Mouse (Mus musculus): ENCODE measurements at regions not wholly inside any gene's neighbourhood (a gene's known extent, or its start where the extent isn't known, plus 50 kb on each side); places are given as distances from the start of the nearest gene placed in this dataset.
"Not testable (repeated sequence)": the region's sequence is repeated elsewhere in the genome, so short reads cannot be mapped to it uniquely, and the experiment has no call there.

DNA sequence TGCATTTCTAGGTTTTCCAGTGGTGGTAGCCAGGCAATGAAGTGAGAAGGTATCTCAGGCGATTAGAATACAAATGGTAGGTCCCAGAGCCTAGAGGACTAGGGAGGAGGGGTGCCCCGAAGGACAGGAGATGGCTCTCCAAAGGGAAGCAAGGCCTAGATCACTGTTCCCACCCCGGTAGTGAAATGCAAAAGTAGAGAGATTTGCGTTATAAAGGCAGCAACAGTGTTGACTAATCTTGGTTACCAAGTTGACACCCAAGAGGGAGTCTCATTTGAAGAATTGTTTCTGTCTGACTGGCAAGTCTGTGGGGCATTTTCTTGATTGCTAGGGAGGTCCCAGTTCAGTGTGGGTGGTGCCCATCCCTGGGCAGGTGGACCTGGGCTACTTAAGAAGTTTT, 278.8 kb downstream of the Diras2 start:
- ATAC-seq (ENCODE audit: insufficient number of reproducible peaks, low FRiP score, low TSS enrichment, low read depth): no peak
- H3K4me3 ChIP-seq (replicated peaks): no peak overlapping the region
- H3K4me2 ChIP-seq (replicated peaks): no peak overlapping the region
- 0 out of 2 replicates have a peak, but pooled peaks cover 5% of the 10 kb centered on the region for H3K4me1 ChIP-seq
- H3K9ac ChIP-seq: no peak overlapping the region
- WGBS: 57% methylated on average over 4 of the region's 4 CpGs
- no peak overlapping the region for H3K27ac ChIP-seq (replicated peaks)
- no peaks in the 10 kb centered on the region for H3K9me3 ChIP-seq (replicated peaks)
- no peaks in the 10 kb centered on the region for H3K36me3 ChIP-seq
- H3K27me3 ChIP-seq: no peaks in the 10 kb centered on the region; the same call in 1 of the 2 replicates

DNA sequence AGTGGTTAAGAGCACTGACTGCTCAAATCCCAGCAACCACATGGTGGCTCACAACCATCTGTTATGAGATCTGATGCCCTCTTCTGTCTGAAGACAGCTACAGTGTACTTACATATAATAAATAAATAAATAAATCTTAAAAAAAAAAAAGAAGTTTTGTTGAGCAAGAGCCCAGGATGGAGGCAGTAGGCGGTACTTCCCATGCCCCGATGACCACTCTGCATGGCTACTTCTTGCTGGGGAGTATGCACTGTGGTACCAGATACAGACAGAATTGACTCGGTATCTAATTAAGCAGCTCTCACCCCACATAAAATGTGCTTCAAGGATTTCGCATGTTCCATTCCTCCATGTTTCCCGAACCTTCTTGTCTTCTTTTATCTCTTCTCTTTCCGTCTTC, 278.4 kb downstream of the Diras2 start:
- H3K4me3 ChIP-seq (replicated peaks); H3K9me3 ChIP-seq (replicated peaks); H3K27ac ChIP-seq (replicated peaks); H3K9ac ChIP-seq; H3K4me2 ChIP-seq (replicated peaks); H3K27me3 ChIP-seq; H3K4me1 ChIP-seq; H3K36me3 ChIP-seq; ATAC-seq (ENCODE audit: insufficient number of reproducible peaks, low FRiP score, low TSS enrichment, low read depth): not testable (repeated sequence)
- WGBS: 36% methylated on average over 6 of the region's 6 CpGs

- ATAC-seq (ENCODE audit: insufficient number of reproducible peaks, low FRiP score, low TSS enrichment, low read depth): no peak
- H3K4me2 ChIP-seq (replicated peaks): no peak overlapping the region
- H3K27ac ChIP-seq (replicated peaks): no peak overlapping the region
- H3K9me3 ChIP-seq (replicated peaks): no peaks in the 10 kb centered on the region
- H3K27me3 ChIP-seq: no peaks in the 10 kb centered on the region; the same call in 1 of the 2 replicates
- no peak overlapping the region for H3K4me3 ChIP-seq (replicated peaks)
- WGBS: 27% methylated on average over 8 of the region's 8 CpGs
- H3K4me1 ChIP-seq: 0 out of 2 replicates have a peak, but pooled peaks cover 5% of the 10 kb centered on the region
- H3K36me3 ChIP-seq: no peaks in the 10 kb centered on the region
- H3K9ac ChIP-seq: no peak overlapping the region
Measured at GRCm38 (mm10) chr13:52253138-52253537, 277.9 kb downstream of the Diras2 start.

GRCm38 (mm10) chr13:52254185-52254584, 276.9 kb downstream of the Diras2 start:
- no peak overlapping the region for H3K4me3 ChIP-seq (replicated peaks)
- ATAC-seq (ENCODE audit: insufficient number of reproducible peaks, low FRiP score, low TSS enrichment, low read depth): no peak
- H3K4me2 ChIP-seq (replicated peaks): no peak overlapping the region
- 14% methylated on average over 9 of the region's 9 CpGs for WGBS
- no peak overlapping the region for H3K27ac ChIP-seq (replicated peaks)
- H3K36me3 ChIP-seq: no peaks in the 10 kb centered on the region
- no peaks in the 10 kb centered on the region for H3K27me3 ChIP-seq
- H3K9ac ChIP-seq: no peak overlapping the region
- no peaks in the 10 kb centered on the region for H3K9me3 ChIP-seq (replicated peaks)
- H3K4me1 ChIP-seq: 0 out of 2 replicates have a peak, but pooled peaks cover 5% of the 10 kb centered on the region

DNA sequence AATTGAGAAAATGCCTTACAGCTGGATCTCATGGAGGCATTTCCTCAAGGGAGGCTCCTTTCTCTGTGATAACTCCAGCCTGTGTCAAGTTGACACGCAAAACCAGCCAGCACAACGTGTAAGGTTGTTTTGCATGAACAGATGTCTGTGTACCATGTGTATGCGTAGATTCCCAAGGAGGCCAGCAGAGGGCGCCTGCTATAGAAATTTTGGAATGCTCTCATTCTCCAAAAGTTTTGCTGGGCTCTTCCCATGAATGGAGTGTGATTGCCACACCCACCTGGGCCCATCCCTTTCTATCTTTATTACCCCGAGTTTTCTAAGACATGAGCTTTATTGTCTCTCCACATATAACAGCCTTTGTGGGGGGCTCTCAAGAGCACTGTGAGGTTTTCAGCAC, 275.4 kb downstream of the Diras2 start:
- H3K9ac ChIP-seq: no peak overlapping the region
- WGBS: 61% methylated on average over 5 of the region's 5 CpGs

DNA sequence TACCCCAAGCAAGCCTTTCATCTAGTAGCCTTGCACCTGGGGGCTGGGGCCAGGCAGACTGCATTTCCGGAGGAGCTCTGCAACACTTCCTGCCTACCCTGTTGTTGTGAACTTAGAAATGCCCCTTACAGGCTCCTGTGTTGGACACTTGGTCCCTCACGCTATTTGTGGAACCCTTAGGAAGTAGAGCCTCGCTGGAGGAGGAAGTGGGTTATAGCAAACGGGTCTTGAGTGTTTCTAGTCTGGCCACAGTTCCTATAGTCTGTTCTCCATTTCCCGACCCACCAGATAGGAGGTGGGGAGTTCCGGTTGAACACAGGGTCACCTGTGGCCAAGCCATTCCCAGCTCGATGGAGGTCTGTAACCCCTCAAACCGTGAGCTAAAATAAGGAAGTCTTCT, 272.7 kb downstream of the Diras2 start:
- Histone ChIP-seq H3K9ac (no peak overlapping the region), H3K27ac (replicated peaks) (no peak overlapping the region), H3K27me3 (no peaks in the 10 kb centered on the region), H3K4me1 (no peaks in the 10 kb centered on the region), H3K4me2 (replicated peaks) (no peak overlapping the region), H3K36me3 (no peaks in the 10 kb centered on the region), H3K9me3 (replicated peaks) (no peaks in the 10 kb centered on the region), H3K4me3 (replicated peaks) (no peak overlapping the region)
- ATAC-seq (ENCODE audit: insufficient number of reproducible peaks, low FRiP score, low TSS enrichment, low read depth): no peak
- 76% methylated on average over 8 of the region's 8 CpGs for WGBS

More for the DNA sequence above, 275.4 kb downstream of the Diras2 start:
- Histone ChIP-seq H3K4me3 (replicated peaks) (no peak overlapping the region), H3K27ac (replicated peaks) (no peak overlapping the region), H3K27me3 (no peaks in the 10 kb centered on the region), H3K9me3 (replicated peaks) (no peaks in the 10 kb centered on the region), H3K36me3 (no peaks in the 10 kb centered on the region), H3K4me1 (0 out of 2 replicates have a peak, but pooled peaks cover 5% of the 10 kb centered on the region), H3K4me2 (replicated peaks) (no peak overlapping the region)
- no peak for ATAC-seq (ENCODE audit: insufficient number of reproducible peaks, low FRiP score, low TSS enrichment, low read depth)

- no peak for ATAC-seq (ENCODE audit: insufficient number of reproducible peaks, low FRiP score, low TSS enrichment, low read depth)
- Histone ChIP-seq H3K9ac (no peak overlapping the region), H3K36me3 (no peaks in the 10 kb centered on the region), H3K4me2 (replicated peaks) (no peak overlapping the region), H3K9me3 (replicated peaks) (no peaks in the 10 kb centered on the region), H3K4me3 (replicated peaks) (no peak overlapping the region), H3K4me1 (no peaks in the 10 kb centered on the region), H3K27me3 (no peaks in the 10 kb centered on the region), H3K27ac (replicated peaks) (no peak overlapping the region)
- WGBS: 64% methylated on average over 14 of the region's 14 CpGs
Measured at GRCm38 (mm10) chr13:52262949-52263550, 268.0 kb downstream of the Diras2 start.

GRCm38 (mm10) chr13:52268279-52268678, 262.8 kb downstream of the Diras2 start:
- no peaks in the 10 kb centered on the region for H3K36me3 ChIP-seq
- WGBS: 32% methylated on average over 6 of the region's 6 CpGs

DNA sequence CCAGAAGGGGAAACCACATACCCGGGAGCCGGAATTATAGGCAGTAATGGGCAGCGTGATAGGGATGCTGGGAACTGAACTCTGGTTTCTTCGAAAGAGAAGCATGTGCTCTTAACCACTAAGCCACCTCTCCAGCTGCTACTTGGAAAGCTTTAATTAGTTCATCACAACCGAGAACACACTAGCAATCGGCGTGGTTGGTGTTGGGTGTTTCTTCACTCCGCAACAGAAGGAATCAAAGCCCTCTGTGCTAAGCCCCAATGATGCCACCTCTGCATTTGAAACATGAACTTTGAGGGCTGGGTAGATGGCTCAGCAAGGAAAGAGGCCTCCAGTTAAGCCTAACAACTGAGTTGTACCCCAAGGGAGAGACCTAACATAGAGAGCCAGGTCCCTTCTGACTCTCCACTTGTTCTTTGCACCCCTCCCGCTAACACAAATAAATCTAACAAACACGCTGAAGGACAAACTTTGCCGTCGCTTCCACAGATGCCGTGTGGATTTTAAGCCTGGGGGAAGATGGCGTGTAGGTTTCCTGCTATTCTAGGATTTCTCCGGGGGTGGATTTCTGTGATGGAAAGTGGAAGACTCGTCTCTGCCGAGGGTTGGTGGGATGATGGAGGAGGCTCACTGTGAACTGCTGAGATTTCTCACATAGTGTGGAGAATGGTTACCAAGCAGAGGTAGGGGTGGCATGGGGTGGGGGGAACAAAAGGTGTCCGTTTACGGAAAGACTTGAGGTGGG, 257.4 kb downstream of the Diras2 start:
- no peak for ATAC-seq (ENCODE audit: insufficient number of reproducible peaks, low FRiP score, low TSS enrichment, low read depth)
- Histone ChIP-seq H3K4me2 (replicated peaks) (no peak overlapping the region), H3K36me3 (no peaks in the 10 kb centered on the region), H3K4me1 (no peaks in the 10 kb centered on the region), H3K27me3 (no peaks in the 10 kb centered on the region), H3K4me3 (replicated peaks) (no peak overlapping the region), H3K27ac (replicated peaks) (no peak overlapping the region), H3K9ac (no peak overlapping the region), H3K9me3 (replicated peaks) (no peaks in the 10 kb centered on the region)
- WGBS: 68% methylated on average over 19 of the region's 19 CpGs

More at GRCm38 (mm10) chr13:52268279-52268678, 262.8 kb downstream of the Diras2 start:
- H3K27me3 ChIP-seq: no peaks in the 10 kb centered on the region
- H3K9ac ChIP-seq: no peak overlapping the region
- no peaks in the 10 kb centered on the region for H3K4me1 ChIP-seq
- H3K27ac ChIP-seq (replicated peaks): no peak overlapping the region
- H3K4me3 ChIP-seq (replicated peaks): no peak overlapping the region
- no peak overlapping the region for H3K4me2 ChIP-seq (replicated peaks)
- no peak for ATAC-seq (ENCODE audit: insufficient number of reproducible peaks, low FRiP score, low TSS enrichment, low read depth)
- no peaks in the 10 kb centered on the region for H3K9me3 ChIP-seq (replicated peaks)

DNA sequence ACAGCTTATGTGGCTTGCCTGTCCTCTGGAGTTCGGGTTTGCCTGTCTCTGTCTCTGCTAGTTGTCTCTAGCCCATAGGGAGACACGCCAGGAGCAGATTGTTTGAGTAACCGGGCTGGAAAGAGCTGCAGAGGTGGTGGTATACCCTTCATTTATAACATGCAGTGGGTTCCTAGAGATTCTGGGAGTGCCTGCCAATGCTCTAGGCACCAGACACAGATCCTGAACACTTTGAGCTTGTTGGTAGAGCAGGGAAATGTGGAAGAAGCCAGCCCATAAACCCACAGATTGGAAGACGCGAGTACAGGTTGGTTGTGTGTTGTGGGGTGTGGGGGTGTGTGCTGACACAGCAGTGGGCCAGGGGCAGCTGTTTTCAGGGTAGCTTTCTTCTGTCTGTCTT, 255.9 kb downstream of the Diras2 start:
- no peak overlapping the region for H3K4me3 ChIP-seq (replicated peaks)
- H3K27me3 ChIP-seq: no peaks in the 10 kb centered on the region
- no peak overlapping the region for H3K4me2 ChIP-seq (replicated peaks)
- WGBS: 74% methylated on average over 5 of the region's 5 CpGs
- no peaks in the 10 kb centered on the region for H3K9me3 ChIP-seq (replicated peaks)
- no peak for ATAC-seq (ENCODE audit: insufficient number of reproducible peaks, low FRiP score, low TSS enrichment, low read depth)
- H3K27ac ChIP-seq (replicated peaks): no peak overlapping the region
- no peak overlapping the region for H3K9ac ChIP-seq
- no peaks in the 10 kb centered on the region for H3K4me1 ChIP-seq
- H3K36me3 ChIP-seq: no peaks in the 10 kb centered on the region

DNA sequence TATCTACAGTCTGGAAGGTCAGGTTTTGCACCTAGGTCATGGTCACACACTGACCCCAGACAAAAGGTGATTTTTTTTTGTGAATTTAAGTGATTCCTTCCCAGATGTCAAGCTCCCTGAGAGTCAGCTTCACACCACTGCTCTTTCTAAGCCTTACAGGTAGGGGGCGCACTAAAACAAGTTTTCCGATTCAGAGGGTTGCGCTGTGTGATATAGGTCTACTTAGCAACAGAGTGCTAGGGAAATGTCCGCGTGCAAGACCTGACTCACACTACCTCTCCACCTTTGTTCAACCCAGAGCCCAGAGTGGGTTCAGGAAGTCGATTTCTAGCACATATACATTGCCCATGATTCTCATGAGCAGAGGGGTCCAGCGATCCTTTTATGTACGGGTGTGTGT, 255.4 kb downstream of the Diras2 start:
- Histone ChIP-seq H3K27ac (replicated peaks) (no peak overlapping the region), H3K4me2 (replicated peaks) (no peak overlapping the region), H3K9me3 (replicated peaks) (no peaks in the 10 kb centered on the region), H3K4me1 (no peaks in the 10 kb centered on the region), H3K4me3 (replicated peaks) (no peak overlapping the region), H3K27me3 (no peaks in the 10 kb centered on the region), H3K9ac (no peak overlapping the region), H3K36me3 (no peaks in the 10 kb centered on the region)
- WGBS: 20% methylated on average over 8 of the region's 8 CpGs
- no peak for ATAC-seq (ENCODE audit: insufficient number of reproducible peaks, low FRiP score, low TSS enrichment, low read depth)

- no peak overlapping the region for H3K4me3 ChIP-seq (replicated peaks)
- 76% methylated on average over 3 of the region's 3 CpGs for WGBS
Measured at GRCm38 (mm10) chr13:52277195-52277594, 253.9 kb downstream of the Diras2 start.

More at GRCm38 (mm10) chr13:52277195-52277594, 253.9 kb downstream of the Diras2 start:
- H3K27ac ChIP-seq (replicated peaks): no peak overlapping the region
- no peaks in the 10 kb centered on the region for H3K36me3 ChIP-seq
- no peaks in the 10 kb centered on the region for H3K4me1 ChIP-seq
- H3K9ac ChIP-seq: no peak overlapping the region
- ATAC-seq (ENCODE audit: insufficient number of reproducible peaks, low FRiP score, low TSS enrichment, low read depth): no peak
- H3K27me3 ChIP-seq: no peaks in the 10 kb centered on the region
- H3K9me3 ChIP-seq (replicated peaks): no peaks in the 10 kb centered on the region
- no peak overlapping the region for H3K4me2 ChIP-seq (replicated peaks)

Measured in embryonic facial prominence, embryonic 15.5 days (tissue).